Mouse (Mus musculus) heart, adult 2 months (tissue): Measurements from ENCODE around the gene Wdfy3. TPM values are rescaled to one million over a fixed set of nuclear protein-coding genes. Genes with fewer than 3 reads are reported as not detected.
"Not testable (repeated sequence)": the region's sequence is repeated elsewhere in the genome, so short reads cannot be mapped to it uniquely, and the experiment has no call there.

Experiments
- DNase-seq, 2 experiments: peaks; one replicate each; pipeline ENCODE4 v3.0.0; 2021
- H3K27ac ChIP-seq: fragments of 200-600 bp; 2 replicates; pipeline ENCODE4 v1.8.1; 2022
- H3K27me3 ChIP-seq: fragments of 200-500 bp; 2 replicates; pipeline ENCODE4 v1.6.1; 2012; ENCODE audit warnings: mild to moderate bottlenecking, low read length, inconsistent platforms, mixed read lengths; ENCODE audit not compliant: control insufficient read depth, insufficient read depth
- H3K36me3 ChIP-seq: fragments of 200-500 bp; 2 replicates; pipeline ENCODE4 v1.6.1; 2012; ENCODE audit warnings: low read length, inconsistent platforms; ENCODE audit not compliant: control insufficient read depth, insufficient read depth
- H3K4me1 ChIP-seq: fragments of 200-500 bp; 2 replicates; pipeline ENCODE4 v1.6.1; 2011; ENCODE audit warnings: low read length; ENCODE audit not compliant: control insufficient read depth, insufficient read depth
- H3K4me3 ChIP-seq: fragments of 200-600 bp; 2 replicates; pipeline ENCODE4 v1.8.1; 2022
- H3K79me2 ChIP-seq: fragments of 200-500 bp; replicated peaks from 2 replicates; pipeline ENCODE4 v1.6.1; 2012; ENCODE audit warnings: mild to moderate bottlenecking, inconsistent platforms, low read length, moderate library complexity, mixed read lengths; ENCODE audit not compliant: control insufficient read depth, insufficient read depth
- H3K9ac ChIP-seq: fragments of 200-500 bp; 2 replicates; pipeline ENCODE4 v1.6.1; 2012; ENCODE audit warnings: low read depth, mild to moderate bottlenecking, control low read depth, inconsistent platforms, low read length, mixed read lengths
- CTCF ChIP-seq: fragments of 200-600 bp; IDR thresholded peaks from 2 replicates; pipeline ENCODE4 v1.8.1; 2022; ENCODE audit warnings: antibody characterized with exemption, mild to moderate bottlenecking, moderate library complexity
- EP300 ChIP-seq: fragments of 200-500 bp; IDR thresholded peaks from 2 replicates; pipeline ENCODE4 v1.6.1; 2011; ENCODE audit warnings: low read depth, low read length, control low read depth; ENCODE audit not compliant: insufficient read depth
- POLR2A ChIP-seq: fragments of 200-500 bp; IDR thresholded peaks from 2 replicates; pipeline ENCODE4 v1.6.1; 2011; ENCODE audit warnings: mild to moderate bottlenecking, low read depth, low read length, control low read depth; ENCODE audit not compliant: insufficient read depth
- WGBS: fragments of 180-500 bp; shearing (Covaris S2); methylation state at CpG from one replicate; pipeline ENCODE4 v1.1.7; 2018; 5-methylcytosine and 5-hydroxymethylcytosine counted together
- intact Hi-C: fragments of 180-260 bp; cut with DNase I; formaldehyde crosslinking; loops from one replicate; pipeline ENCODE4 v1.15.1; 2025
- long read RNA-seq: library from polyadenylated mRNA; stranded (forward); transcript quantifications from one replicate; pipeline ENCODE4 v2.0.0, GENCODE M21; 2021
- polyA plus RNA-seq: library from polyadenylated mRNA; depleted of rRNA; stranded (reverse); fragments of >200 nt; gene quantifications from 2 replicates; pipeline ENCODE4 v1.2.3, GENCODE M21; 2012; rRNA removed
- total RNA-seq, 2 experiments: library from RNA; stranded (reverse); gene quantifications; 2 replicates each; pipeline ENCODE4 v1.2.3; 2021

The Wdfy3 gene
- total RNA-seq, result 10 to 100 TPM; 29.0 to 29.3 TPM
- 11.6 and 13.9 TPM in 2 replicates for polyA plus RNA-seq
- long read RNA-seq, partial matches to known transcripts, result 0 of 1 reads
- long read RNA-seq, other reads (novel, unspliced or antisense), result 1 of 1 reads

DNA sequence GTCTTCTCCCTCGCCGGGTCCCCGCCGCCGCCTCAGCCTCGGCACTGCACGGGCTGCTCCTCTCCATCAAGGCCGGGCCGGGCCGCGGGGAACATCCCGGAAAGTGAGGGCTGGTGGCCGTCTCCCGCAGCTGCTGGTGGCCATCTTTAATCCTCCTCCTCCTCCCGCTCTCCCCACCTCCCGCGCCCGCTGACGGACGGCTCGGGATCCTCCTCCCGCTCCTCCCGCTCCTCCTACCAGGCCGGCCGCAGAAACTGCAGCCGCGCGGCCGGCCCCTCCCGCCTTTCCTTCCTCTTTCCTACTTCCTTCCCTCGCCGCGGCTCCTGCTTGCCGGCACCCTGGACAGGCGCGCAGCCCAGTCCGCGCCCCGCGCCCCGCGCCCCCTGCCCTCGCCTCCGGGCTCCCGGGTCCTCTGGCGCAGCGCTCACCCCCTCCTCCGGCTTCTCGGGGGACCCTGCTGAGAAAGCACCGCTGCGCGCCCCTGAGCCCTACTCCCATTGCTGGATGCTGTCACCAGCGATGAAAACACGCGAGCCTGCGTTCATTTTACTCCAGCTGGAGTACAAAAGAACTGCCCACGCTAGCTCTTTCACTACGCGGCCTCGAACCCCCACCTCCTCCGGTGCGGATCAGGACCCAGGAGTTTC, at the start of gene Wdfy3:
Gene Wdfy3 (minus strand): TSS at position 155 of the 647 bp plus-strand sequence.
- Histone ChIP-seq H3K9ac (peak within 1 kb of the TSS; percentile 93), H3K79me2 (peaks cover 4% of the 10 kb centered on the region), H3K27ac (peak within 1 kb of the TSS; percentile 87), H3K4me3 (peak within 1 kb of the TSS; percentile 93), H3K4me1 (peaks cover 5% of the 10 kb centered on the region), H3K27me3 (no peaks in the 10 kb centered on the region), H3K36me3 (no peaks in the 10 kb centered on the region)
- under 1% methylated on average over 62 of the region's 62 CpGs for WGBS
- TF ChIP-seq POLR2A, result peak; percentile 79
- TF ChIP-seq CTCF, result peak; percentile 22; the same call in 1 of the 2 replicates
- 0 out of 2 replicates have a peak, but pooled peaks have one; percentile 30 for TF ChIP-seq EP300
- intact Hi-C loops, result loop anchor here (2.0 to 5.0 kb wide), 4 partner anchors 43 to 303 kb away; partner anchors contain the start of gene Cds1
- DNase-seq, result peak; percentile 92 to 93

DNA sequence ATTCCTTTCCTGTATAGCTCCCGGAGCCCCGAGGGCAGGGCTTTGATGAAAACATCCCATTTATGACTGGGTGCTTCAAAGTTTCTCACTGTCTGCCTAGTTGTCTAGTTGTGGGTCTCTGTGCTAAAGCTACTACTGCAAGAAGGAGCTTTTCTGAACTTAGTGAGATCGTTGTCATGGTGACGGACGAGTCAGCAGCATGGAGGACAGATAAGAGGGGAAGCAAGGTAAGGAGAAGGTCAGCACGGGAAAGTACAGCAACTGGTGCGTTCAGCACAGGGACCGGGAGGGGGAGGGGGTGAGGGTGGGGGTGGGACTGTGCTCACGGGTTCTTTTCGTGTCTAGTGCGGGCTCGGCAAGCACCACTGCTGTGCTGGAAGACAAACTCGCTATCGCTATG, 43.3 kb upstream of the Wdfy3 start:
- intact Hi-C loops, result no loop called here
- DNase-seq, result no peak
- Histone ChIP-seq H3K9ac (no peak overlapping the region), H3K79me2 (no peaks in the 10 kb centered on the region), H3K4me1 (no peaks in the 10 kb centered on the region), H3K27me3 (no peaks in the 10 kb centered on the region), H3K27ac (no peak overlapping the region), H3K4me3 (no peak overlapping the region), H3K36me3 (no peaks in the 10 kb centered on the region)
- WGBS, result 32% methylated on average over 14 of the region's 14 CpGs
- TF ChIP-seq EP300 (no peak), CTCF (no peak), POLR2A (no peak)

DNA sequence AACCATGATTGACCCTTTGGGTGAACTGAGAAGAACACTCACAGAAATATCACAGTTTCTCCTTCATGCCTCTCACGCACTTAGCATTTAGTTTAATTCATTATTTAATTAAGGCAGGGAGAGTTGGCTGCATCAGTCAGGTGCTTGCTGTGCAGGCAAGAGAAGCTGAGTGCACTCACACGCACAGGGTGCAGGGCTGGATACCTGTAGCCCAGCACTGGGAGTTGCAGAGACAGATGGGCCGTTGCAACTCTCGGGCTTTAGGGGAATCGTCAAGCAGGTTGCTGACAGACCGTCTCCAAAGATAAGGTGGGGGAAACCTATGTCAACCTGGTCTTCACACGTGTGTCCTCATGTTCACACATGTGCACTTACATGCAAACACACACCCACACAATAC, 42.3 kb upstream of the Wdfy3 start:
- intact Hi-C loops, result no loop called here
- no peak for DNase-seq
- Histone ChIP-seq H3K4me3 (no peak overlapping the region), H3K27ac (no peak overlapping the region), H3K79me2 (no peaks in the 10 kb centered on the region), H3K9ac (no peak overlapping the region), H3K27me3 (no peaks in the 10 kb centered on the region), H3K4me1 (no peaks in the 10 kb centered on the region), H3K36me3 (no peaks in the 10 kb centered on the region)
- 75% methylated on average over 7 of the region's 7 CpGs for WGBS
- TF ChIP-seq POLR2A, result no peak

DNA sequence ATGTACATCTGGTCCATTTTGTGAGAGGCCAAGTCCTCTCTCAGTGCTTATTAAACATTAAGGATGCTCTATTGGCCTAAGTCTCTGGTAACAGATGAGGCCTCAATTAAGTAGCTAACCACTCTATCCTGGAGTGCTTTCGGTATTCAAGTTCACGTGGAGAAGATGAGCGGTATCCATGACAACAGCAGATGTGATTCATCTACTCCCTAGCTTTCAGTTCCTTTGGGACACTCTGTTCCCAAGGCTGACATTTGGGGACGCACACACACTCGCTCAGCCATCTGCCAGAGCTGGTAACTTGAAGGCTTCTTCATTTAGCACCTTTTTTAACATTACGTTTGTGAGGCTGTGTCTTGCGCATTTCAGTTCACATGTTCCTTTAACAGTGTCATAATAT, 40.3 kb upstream of the Wdfy3 start:
- Histone ChIP-seq H3K27me3 (no peaks in the 10 kb centered on the region), H3K4me3 (no peak overlapping the region), H3K4me1 (no peaks in the 10 kb centered on the region), H3K27ac (no peak overlapping the region), H3K36me3 (no peaks in the 10 kb centered on the region), H3K9ac (no peak overlapping the region), H3K79me2 (no peaks in the 10 kb centered on the region)
- no peak for DNase-seq
- intact Hi-C loops, result no loop called here
- WGBS, result 84% methylated on average over 7 of the region's 7 CpGs
- no peak for TF ChIP-seq EP300

DNA sequence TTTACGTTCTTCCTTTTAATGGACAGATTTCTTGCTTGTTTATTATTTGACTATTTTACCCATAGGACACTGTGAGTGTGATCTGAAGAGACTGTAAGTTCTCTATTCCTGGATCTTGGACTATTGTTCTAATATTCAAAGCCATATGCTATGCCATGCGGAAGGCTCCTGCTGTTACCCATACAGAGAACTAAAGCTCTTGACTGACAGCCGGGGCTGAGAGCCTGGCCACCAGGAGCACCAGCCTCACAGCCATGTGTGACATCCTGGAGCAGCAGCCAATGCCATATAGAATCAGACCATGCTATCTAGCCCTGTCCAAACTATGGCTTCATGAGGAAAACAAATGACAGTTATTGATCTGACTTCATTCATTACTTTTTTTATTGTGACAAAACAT, 36.2 kb upstream of the Wdfy3 start:
- Histone ChIP-seq H3K9ac (no peak overlapping the region), H3K4me3 (no peak overlapping the region), H3K79me2 (no peaks in the 10 kb centered on the region), H3K27me3 (no peaks in the 10 kb centered on the region), H3K4me1 (no peaks in the 10 kb centered on the region), H3K36me3 (no peaks in the 10 kb centered on the region), H3K27ac (no peak overlapping the region)
- no peak for DNase-seq
- no peak for TF ChIP-seq CTCF
- no peak for TF ChIP-seq POLR2A
- no peak for TF ChIP-seq EP300
- WGBS, result 73% methylated on average over 3 of the region's 3 CpGs
- intact Hi-C loops, result no loop called here

DNA sequence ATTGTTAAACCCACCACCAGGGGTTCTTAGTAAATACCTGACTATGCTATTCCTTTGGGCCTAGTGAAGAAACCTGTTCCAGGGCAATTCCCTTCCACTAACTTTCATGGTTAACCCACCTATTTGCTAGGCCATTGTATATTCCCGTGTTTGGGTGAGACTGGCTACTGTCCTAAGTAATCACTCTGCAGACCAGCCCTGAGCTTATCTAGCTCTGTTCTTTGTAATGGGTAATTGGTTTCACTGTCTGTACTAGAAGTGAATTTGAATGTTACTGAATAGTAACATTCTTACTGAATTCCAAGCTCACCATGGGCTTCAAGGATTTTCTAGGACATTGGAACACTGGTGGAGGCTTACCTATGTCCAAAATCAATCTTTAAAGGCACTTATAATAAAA, 32.1 kb upstream of the Wdfy3 start:
- H3K4me1 ChIP-seq, H3K36me3 ChIP-seq, H3K9ac ChIP-seq, H3K79me2 ChIP-seq, H3K4me3 ChIP-seq, DNase-seq, intact Hi-C loops, H3K27me3 ChIP-seq, H3K27ac ChIP-seq: not testable (repeated sequence)
- 68% methylated on average over 1 of the region's 1 CpGs for WGBS
